Mouse (Mus musculus) heart, embryonic 10.5 days (tissue): ENCODE data around the gene 2310007B03Rik. TPM values are rescaled to one million over a fixed set of nuclear protein-coding genes. Genes with fewer than 3 reads are reported as not detected.
"Not testable (repeated sequence)": the region's sequence is repeated elsewhere in the genome, so short reads cannot be mapped to it uniquely, and the experiment has no call there.

Experiments
- DNase-seq: peaks from one replicate; pipeline ENCODE4 v3.0.0-alpha.2; 2017; ENCODE audit warnings: low spot score
- H3K27ac ChIP-seq: fragments of 300-500 bp; sonication (generic); 2 replicates; pipeline ENCODE4 v1.5.1; 2016; ENCODE audit warnings: mild to moderate bottlenecking
- H3K27me3 ChIP-seq: fragments of 300-500 bp; sonication (generic); 2 replicates; pipeline ENCODE4 v1.6.1; 2016; ENCODE audit warnings: mild to moderate bottlenecking; ENCODE audit not compliant: poor library complexity, insufficient read depth, severe bottlenecking
- H3K36me3 ChIP-seq: fragments of 300-500 bp; sonication (generic); 2 replicates; pipeline ENCODE4 v1.6.1; 2016; ENCODE audit warnings: mild to moderate bottlenecking, moderate library complexity
- H3K4me1 ChIP-seq: fragments of 300-500 bp; sonication (generic); 2 replicates; pipeline ENCODE4 v1.6.1; 2016; ENCODE audit warnings: mild to moderate bottlenecking
- H3K4me3 ChIP-seq: fragments of 300-500 bp; sonication (generic); 2 replicates; pipeline ENCODE4 v1.5.1; 2016; ENCODE audit warnings: mild to moderate bottlenecking, moderate library complexity
- H3K9me3 ChIP-seq: fragments of 300-500 bp; sonication (generic); 2 replicates; pipeline ENCODE4 v1.6.1; 2016; ENCODE audit warnings: mild to moderate bottlenecking, moderate library complexity
- WGBS: fragments of 180-500 bp; shearing (Covaris S2); methylation state at CpG from one replicate; pipeline ENCODE4 v1.1.7; 2016; 5-methylcytosine and 5-hydroxymethylcytosine counted together
- polyA plus RNA-seq: library from polyadenylated mRNA; unstranded; fragments of >200 nt; fragmentation: Nextera tagmentation; extraction: Ambion mirVana; gene quantifications from 2 replicates; pipeline ENCODE4 v1.2.1, GENCODE M21; 2016

Gene 2310007B03Rik
- polyA plus RNA-seq, result 0.06 and 0.30 TPM in 2 replicates

- H3K27ac ChIP-seq, result no peak within 1 kb of the TSS
- no peak for DNase-seq
- H3K36me3 ChIP-seq, result no peaks in the 10 kb centered on the region
- no peak within 1 kb of the TSS for H3K4me3 ChIP-seq
- H3K4me1 ChIP-seq, result peaks cover 27% of the 10 kb centered on the region
- no peaks in the 10 kb centered on the region for H3K9me3 ChIP-seq
- 73% methylated on average over 8 of the region's 8 CpGs for WGBS
- H3K27me3 ChIP-seq, result peaks cover 60% of the 10 kb centered on the region
These were observed at the start of gene 2310007B03Rik for GRCm38 (mm10) chr1:93160501-93161133. 2310007B03Rik (minus strand) TSS chr1:93160948.

GRCm38 (mm10) chr1:93210213-93210641 lies 49.5 kb upstream of the 2310007B03Rik start:
- H3K4me3 ChIP-seq, result 0 out of 2 replicates have a peak overlapping the region, but pooled peaks have one; percentile 13
- 35% methylated on average over 9 of the region's 9 CpGs for WGBS
- peaks cover 55% of the 10 kb centered on the region for H3K4me1 ChIP-seq
- H3K27me3 ChIP-seq, result peaks cover 41% of the 10 kb centered on the region
- H3K27ac ChIP-seq, result peak overlapping the region; percentile 80
- DNase-seq, result peak; percentile 78
- H3K9me3 ChIP-seq, result no peaks in the 10 kb centered on the region
- no peaks in the 10 kb centered on the region for H3K36me3 ChIP-seq

GRCm38 (mm10) chr1:93207536-93208064 lies 46.9 kb upstream of the 2310007B03Rik start:
- Histone ChIP-seq H3K36me3 (no peaks in the 10 kb centered on the region), H3K4me1 (peaks cover 49% of the 10 kb centered on the region), H3K27ac (peak overlapping the region; percentile 13; the same call in 1 of the 2 replicates), H3K9me3 (no peaks in the 10 kb centered on the region), H3K4me3 (no peak overlapping the region), H3K27me3 (peaks cover 31% of the 10 kb centered on the region)
- no peak for DNase-seq
- WGBS, result 85% methylated on average over 4 of the region's 4 CpGs

- DNase-seq, result no peak
- H3K9me3 ChIP-seq, result no peaks in the 10 kb centered on the region
- peaks cover 31% of the 10 kb centered on the region for H3K27me3 ChIP-seq
- no peaks in the 10 kb centered on the region for H3K36me3 ChIP-seq
- H3K4me1 ChIP-seq, result peaks cover 42% of the 10 kb centered on the region
- 0 out of 2 replicates have a peak overlapping the region, but pooled peaks have one; percentile 18 for H3K27ac ChIP-seq
- 61% methylated on average over 12 of the region's 12 CpGs for WGBS
- no peak overlapping the region for H3K4me3 ChIP-seq
These were observed 45.7 kb upstream of the 2310007B03Rik start for GRCm38 (mm10) chr1:93206277-93206970.

GRCm38 (mm10) chr1:93197916-93198315 lies 37.2 kb upstream of the 2310007B03Rik start:
- Histone ChIP-seq H3K27me3 (peaks cover 17% of the 10 kb centered on the region; the same call in 1 of the 2 replicates), H3K4me3 (no peak overlapping the region), H3K9me3 (peaks cover 5% of the 10 kb centered on the region; the same call in 1 of the 2 replicates), H3K36me3 (no peaks in the 10 kb centered on the region), H3K4me1 (no peaks in the 10 kb centered on the region), H3K27ac (no peak overlapping the region)
- whole genome bisulfite sequencing, result 80% methylated on average over 3 of the region's 3 CpGs
- DNase-seq, result no peak

GRCm38 (mm10) chr1:93197454-93197853 lies 36.7 kb upstream of the 2310007B03Rik start:
- H3K4me3 ChIP-seq, DNase-seq: not testable (repeated sequence)
- 84% methylated on average over 2 of the region's 2 CpGs for WGBS

GRCm38 (mm10) chr1:93194961-93195360 lies 34.2 kb upstream of the 2310007B03Rik start:
- peaks cover 45% of the 10 kb centered on the region for H3K27me3 ChIP-seq
- H3K9me3 ChIP-seq, result peaks cover 5% of the 10 kb centered on the region; the same call in 1 of the 2 replicates
- no peaks in the 10 kb centered on the region for H3K36me3 ChIP-seq
- peaks cover 8% of the 10 kb centered on the region for H3K4me1 ChIP-seq
- no peak overlapping the region for H3K27ac ChIP-seq
- DNase-seq, result no peak
- no peak overlapping the region for H3K4me3 ChIP-seq
- 71% methylated on average over 3 of the region's 3 CpGs for WGBS

More at GRCm38 (mm10) chr1:93197454-93197853, 36.7 kb upstream of the 2310007B03Rik start:
- not testable (repeated sequence) for H3K9me3 ChIP-seq, H3K27ac ChIP-seq, H3K36me3 ChIP-seq, H3K4me1 ChIP-seq
- H3K27me3 ChIP-seq, result peaks cover 21% of the 10 kb centered on the region

GRCm38 (mm10) chr1:93190726-93191305 lies 30.1 kb upstream of the 2310007B03Rik start:
- Histone ChIP-seq H3K27me3 (peaks cover 80% of the 10 kb centered on the region), H3K27ac (no peak overlapping the region), H3K36me3 (no peaks in the 10 kb centered on the region), H3K4me3 (no peak overlapping the region), H3K9me3 (0 out of 2 replicates have a peak, but pooled peaks cover 5% of the 10 kb centered on the region), H3K4me1 (peaks cover 8% of the 10 kb centered on the region)
- WGBS, result 9% methylated on average over 14 of the region's 17 CpGs
- no peak for DNase-seq

- DNase-seq, result no peak
- Histone ChIP-seq H3K4me3 (no peak overlapping the region), H3K36me3 (no peaks in the 10 kb centered on the region), H3K27ac (no peak overlapping the region), H3K9me3 (no peaks in the 10 kb centered on the region), H3K27me3 (peaks cover 86% of the 10 kb centered on the region), H3K4me1 (peaks cover 13% of the 10 kb centered on the region)
- 77% methylated on average over 14 of the region's 14 CpGs for WGBS
These were observed 23.5 kb upstream of the 2310007B03Rik start for GRCm38 (mm10) chr1:93184071-93184828.

GRCm38 (mm10) chr1:93182281-93182680 lies 21.5 kb upstream of the 2310007B03Rik start:
- no peaks in the 10 kb centered on the region for H3K9me3 ChIP-seq
- 83% methylated on average over 7 of the region's 7 CpGs for WGBS
- H3K36me3 ChIP-seq, result no peaks in the 10 kb centered on the region
- H3K27ac ChIP-seq, result no peak overlapping the region
- peaks cover 19% of the 10 kb centered on the region for H3K4me1 ChIP-seq
- H3K27me3 ChIP-seq, result peaks cover 85% of the 10 kb centered on the region
- DNase-seq, result no peak
- no peak overlapping the region for H3K4me3 ChIP-seq

- peaks cover 93% of the 10 kb centered on the region for H3K27me3 ChIP-seq
- peaks cover 41% of the 10 kb centered on the region for H3K4me1 ChIP-seq
- H3K4me3 ChIP-seq, result peak overlapping the region; percentile 61
- H3K9me3 ChIP-seq, result no peaks in the 10 kb centered on the region
- no peak for DNase-seq
- H3K27ac ChIP-seq, result peak overlapping the region; percentile 83
- H3K36me3 ChIP-seq, result no peaks in the 10 kb centered on the region
- whole genome bisulfite sequencing, result 3% methylated on average over 44 of the region's 44 CpGs
These were observed 16.0 kb upstream of the 2310007B03Rik start for GRCm38 (mm10) chr1:93176525-93177332.
